Mouse (Mus musculus): Measurements from ENCODE around the gene C2cd5.

GRCm38 (mm10) chr6:143107611-143108010, 7.7 kb upstream of the C2cd5 start:
- TF ChIP-seq CTCF (IDR thresholded peaks at IDR 0.05; ENCODE audit: low read depth) (no peak), EP300 (IDR thresholded peaks at IDR 0.05; ENCODE audit: low read depth) (no peak)

All from liver, postnatal 0 days (tissue).